Mouse (Mus musculus): ENCODE data around the gene Abr. TPM values are rescaled to one million over a fixed set of nuclear protein-coding genes. Genes with fewer than 3 reads are reported as not detected.
A peak's percentile ranks its signal among the peaks of the same experiment; 100 is the strongest.

Gene Abr
- polyA plus RNA-seq, 1 experiment from 2014 or later, result 83.7 TPM

DNA sequence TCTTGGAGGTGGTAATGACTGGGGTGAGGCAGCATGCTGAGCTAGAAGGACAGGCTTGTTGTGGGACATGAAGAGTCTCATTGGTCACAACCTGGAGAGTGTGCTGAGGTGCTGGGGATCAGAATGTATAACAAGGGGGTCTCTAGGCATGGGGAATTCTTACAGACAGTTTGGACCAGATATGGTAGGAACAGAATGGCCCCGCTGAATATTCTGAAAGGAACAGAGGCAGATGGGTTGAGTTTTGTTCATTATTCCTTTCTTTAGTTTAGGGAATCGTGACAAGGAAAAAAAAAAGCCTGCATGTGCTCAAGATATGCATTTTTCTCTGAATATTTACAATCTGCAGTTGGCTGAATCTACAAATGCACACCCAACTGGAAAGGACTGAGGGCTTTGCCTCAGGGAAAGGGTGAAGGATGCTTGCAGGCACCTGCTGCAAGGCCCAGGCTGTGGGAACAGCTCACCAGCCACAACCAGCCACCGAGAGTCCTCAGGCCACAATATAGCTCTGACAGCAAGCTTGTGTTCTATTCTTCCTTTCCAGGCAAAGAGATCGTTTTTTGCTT, 73.9 kb downstream of the Abr start:
- ATAC-seq (ENCODE audit: low read depth), result no peak
- Histone ChIP-seq H3K4me2 (no peak overlapping the region), H3K4me1 (replicated peaks) (peaks cover 10% of the 10 kb centered on the region), H3K9me3 (no peaks in the 10 kb centered on the region), H3K4me3 (no peak overlapping the region), H3K36me3 (no peaks in the 10 kb centered on the region), H3K27ac (replicated peaks) (no peak overlapping the region), H3K9ac (no peak overlapping the region), H3K27me3 (no peaks in the 10 kb centered on the region)
- WGBS, result 83% methylated on average over 4 of the region's 4 CpGs

DNA sequence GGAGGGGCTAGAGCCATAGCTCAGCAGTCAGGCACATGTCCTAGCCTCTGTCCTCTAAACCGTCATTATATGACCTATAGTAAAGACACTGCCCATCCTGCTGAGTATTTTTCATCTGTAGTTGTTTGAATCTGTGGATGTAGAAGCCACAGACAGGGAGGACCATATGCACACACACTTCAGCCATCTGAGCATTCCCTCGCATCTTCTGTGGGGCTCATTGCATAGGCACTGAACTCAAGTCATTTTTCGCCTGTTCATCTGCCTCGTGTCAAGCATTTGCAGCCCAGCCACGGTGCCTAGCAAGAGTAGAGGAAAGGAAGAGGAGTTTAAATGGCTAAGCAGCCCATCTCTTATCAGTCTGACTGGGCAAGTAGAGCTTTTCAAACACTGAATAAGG, 74.7 kb downstream of the Abr start:
- Histone ChIP-seq H3K4me2 (no peak overlapping the region), H3K4me1 (replicated peaks) (peaks cover 11% of the 10 kb centered on the region), H3K9ac (no peak overlapping the region), H3K27ac (replicated peaks) (no peak overlapping the region), H3K9me3 (no peaks in the 10 kb centered on the region), H3K36me3 (no peaks in the 10 kb centered on the region), H3K4me3 (no peak overlapping the region), H3K27me3 (no peaks in the 10 kb centered on the region)
- ATAC-seq (ENCODE audit: low read depth), result no peak
- 47% methylated on average over 5 of the region's 5 CpGs for WGBS

GRCm38 (mm10) chr11:76546431-76546830, 75.7 kb downstream of the Abr start:
- H3K9ac ChIP-seq, result no peak overlapping the region
- H3K27ac ChIP-seq (replicated peaks), result no peak overlapping the region
- ATAC-seq (ENCODE audit: low read depth), result no peak
- H3K4me1 ChIP-seq (replicated peaks), result peaks cover 11% of the 10 kb centered on the region
- H3K9me3 ChIP-seq, result no peaks in the 10 kb centered on the region
- no peak overlapping the region for H3K4me2 ChIP-seq
- 65% methylated on average over 4 of the region's 4 CpGs for WGBS
- no peaks in the 10 kb centered on the region for H3K27me3 ChIP-seq
- no peak overlapping the region for H3K4me3 ChIP-seq
- H3K36me3 ChIP-seq, result no peaks in the 10 kb centered on the region

GRCm38 (mm10) chr11:76543300-76543699, 78.8 kb downstream of the Abr start:
- H3K9ac ChIP-seq, result no peak overlapping the region
- no peak overlapping the region for H3K4me3 ChIP-seq
- H3K27me3 ChIP-seq, result no peaks in the 10 kb centered on the region
- no peak for ATAC-seq (ENCODE audit: low read depth)
- H3K27ac ChIP-seq (replicated peaks), result no peak overlapping the region
- no peak overlapping the region for H3K4me2 ChIP-seq
- H3K4me1 ChIP-seq (replicated peaks), result peaks cover 11% of the 10 kb centered on the region
- no peaks in the 10 kb centered on the region for H3K36me3 ChIP-seq
- no peaks in the 10 kb centered on the region for H3K9me3 ChIP-seq
- 74% methylated on average over 5 of the region's 5 CpGs for WGBS

DNA sequence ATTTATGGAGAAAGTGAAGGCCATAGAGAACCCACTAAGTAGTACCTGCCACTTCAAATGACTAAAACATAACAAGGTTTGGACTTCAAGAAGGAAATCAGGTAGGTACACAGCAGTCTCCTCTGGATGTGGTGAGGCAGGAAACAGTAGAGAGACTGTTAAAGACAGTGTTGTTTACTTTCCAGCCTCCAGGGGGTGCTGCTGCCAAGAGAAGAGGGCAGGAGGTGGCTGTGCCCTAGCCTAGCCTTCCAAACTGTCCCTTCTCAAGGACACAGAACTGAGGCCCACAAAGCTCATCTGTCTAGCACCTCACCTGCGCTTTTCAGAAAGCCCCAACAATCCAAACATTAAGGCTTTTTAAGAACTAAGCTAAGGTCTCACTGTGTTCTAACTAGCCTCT, 81.1 kb downstream of the Abr start:
- Histone ChIP-seq H3K4me2 (no peak overlapping the region), H3K27me3 (no peaks in the 10 kb centered on the region), H3K36me3 (no peaks in the 10 kb centered on the region), H3K4me1 (replicated peaks) (peaks cover 4% of the 10 kb centered on the region; the same call in 1 of the 2 replicates), H3K9me3 (no peaks in the 10 kb centered on the region), H3K9ac (no peak overlapping the region), H3K27ac (replicated peaks) (no peak overlapping the region), H3K4me3 (no peak overlapping the region)
- ATAC-seq (ENCODE audit: low read depth), result 0 out of 2 replicates have a peak, but pooled peaks have one; percentile 50
- WGBS, result 38% methylated on average over 1 of the region's 1 CpGs

- H3K9ac ChIP-seq, result no peak overlapping the region
- no peak overlapping the region for H3K27ac ChIP-seq (replicated peaks)
- 71% methylated on average over 3 of the region's 3 CpGs for WGBS
- no peak for ATAC-seq (ENCODE audit: low read depth)
- H3K36me3 ChIP-seq, result no peaks in the 10 kb centered on the region
- no peaks in the 10 kb centered on the region for H3K9me3 ChIP-seq
- H3K27me3 ChIP-seq, result no peaks in the 10 kb centered on the region
- no peak overlapping the region for H3K4me2 ChIP-seq
- H3K4me3 ChIP-seq, result no peak overlapping the region
- no peaks in the 10 kb centered on the region for H3K4me1 ChIP-seq (replicated peaks)
Measured at GRCm38 (mm10) chr11:76537401-76537800, 84.7 kb downstream of the Abr start.

DNA sequence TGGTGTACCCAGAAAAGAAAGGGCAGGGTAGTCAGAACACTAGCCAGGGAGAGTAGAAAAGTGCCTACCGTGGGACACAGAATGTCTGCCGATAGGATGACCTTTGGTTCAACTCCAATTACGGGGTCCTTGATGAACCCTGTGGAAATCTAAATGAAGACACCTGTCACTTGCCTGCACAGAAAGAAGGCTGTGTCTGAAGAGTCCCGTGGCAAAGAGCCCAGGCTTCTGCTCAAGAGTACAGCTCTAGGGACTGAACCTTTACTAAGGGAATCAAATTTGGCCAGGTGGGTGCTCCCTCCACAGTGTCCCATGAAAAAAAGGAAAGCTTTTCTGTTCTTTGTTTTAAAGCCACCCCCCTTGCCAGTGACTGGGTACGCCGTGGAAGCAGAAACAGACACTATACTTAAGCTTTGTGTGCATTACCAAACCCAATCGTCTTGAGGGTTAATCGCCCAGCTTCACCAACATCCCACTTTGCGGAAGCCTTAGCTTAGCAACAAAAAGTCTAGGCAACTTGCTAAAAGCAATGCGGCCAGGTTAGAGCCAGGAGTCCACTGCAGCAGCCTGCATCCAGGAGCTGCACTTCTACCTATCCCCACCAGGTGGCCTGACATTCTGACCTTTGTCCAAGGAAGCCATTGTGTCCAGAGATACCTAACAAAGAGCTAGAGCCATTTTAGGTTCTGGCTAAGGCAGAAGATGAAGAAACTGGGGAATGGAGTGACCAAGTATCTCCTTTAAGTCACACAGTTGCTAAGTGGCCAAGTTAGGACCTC, 85.3 kb downstream of the Abr start:
- Histone ChIP-seq H3K9me3 (no peaks in the 10 kb centered on the region), H3K9ac (no peak overlapping the region), H3K27me3 (no peaks in the 10 kb centered on the region), H3K4me1 (replicated peaks) (no peaks in the 10 kb centered on the region), H3K4me2 (no peak overlapping the region), H3K4me3 (no peak overlapping the region), H3K27ac (replicated peaks) (no peak overlapping the region), H3K36me3 (no peaks in the 10 kb centered on the region)
- no peak for ATAC-seq (ENCODE audit: low read depth)
- 80% methylated on average over 10 of the region's 10 CpGs for WGBS

DNA sequence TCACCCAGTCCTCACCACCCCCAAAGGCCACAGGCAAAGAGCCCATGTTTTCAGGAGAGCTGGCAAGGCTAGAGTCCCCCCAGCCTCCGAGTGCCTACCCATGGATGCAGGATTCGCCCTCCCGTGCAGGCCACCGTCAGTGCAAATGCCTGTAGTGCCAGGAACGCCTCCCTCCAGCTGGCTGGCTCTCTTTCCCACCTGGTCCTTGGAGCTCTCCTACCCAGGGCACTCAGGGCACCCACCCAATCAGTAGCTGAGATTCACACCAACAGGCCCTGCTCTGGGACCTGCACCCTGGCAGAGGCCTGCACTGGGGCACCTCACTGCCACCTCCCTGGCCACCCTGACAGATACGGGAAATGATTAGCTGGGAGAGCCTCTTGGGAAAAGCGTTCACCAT, 90.1 kb downstream of the Abr start:
- Histone ChIP-seq H3K9ac (no peak overlapping the region), H3K27me3 (no peaks in the 10 kb centered on the region), H3K27ac (replicated peaks) (no peak overlapping the region), H3K4me2 (no peak overlapping the region), H3K4me3 (no peak overlapping the region), H3K9me3 (no peaks in the 10 kb centered on the region), H3K4me1 (replicated peaks) (peaks cover 20% of the 10 kb centered on the region), H3K36me3 (no peaks in the 10 kb centered on the region)
- ATAC-seq (ENCODE audit: low read depth), result no peak
- 91% methylated on average over 7 of the region's 7 CpGs for WGBS

DNA sequence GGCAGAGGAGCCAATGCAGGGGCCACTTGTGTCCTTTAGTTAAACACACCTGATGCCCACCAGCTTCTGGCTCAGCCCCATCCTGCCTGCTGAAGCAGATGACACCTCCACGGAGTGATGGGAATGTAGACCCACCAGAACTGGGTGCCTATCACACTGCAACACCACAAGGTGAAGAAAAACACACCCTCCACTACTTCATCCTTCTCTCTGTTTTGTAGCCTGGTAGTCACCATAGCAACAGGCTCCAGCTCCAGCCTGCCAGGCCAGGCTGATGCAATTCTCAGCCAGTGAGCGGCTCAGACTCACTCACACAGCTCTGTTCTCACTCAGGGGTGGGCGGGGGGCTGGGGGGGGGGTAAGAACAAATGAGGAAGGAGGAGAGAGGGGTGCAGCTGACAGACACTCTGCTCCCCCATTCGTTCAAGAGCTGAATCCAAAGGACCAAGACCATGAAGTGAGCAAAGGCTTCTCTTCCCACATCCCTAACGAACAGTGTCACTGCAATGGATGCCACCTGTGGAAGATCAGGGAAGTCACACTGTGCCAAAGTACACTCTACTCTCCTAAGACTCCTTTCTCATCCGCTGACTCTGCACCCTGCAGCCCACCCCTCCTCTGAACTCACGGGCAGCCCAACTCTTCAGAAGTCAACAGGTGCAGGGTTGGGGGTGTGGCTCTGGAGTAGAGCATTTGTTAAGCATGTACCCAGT, 91.0 kb downstream of the Abr start:
- Histone ChIP-seq H3K9me3 (no peaks in the 10 kb centered on the region), H3K4me1 (replicated peaks) (peaks cover 20% of the 10 kb centered on the region), H3K4me3 (no peak overlapping the region), H3K36me3 (no peaks in the 10 kb centered on the region), H3K27me3 (no peaks in the 10 kb centered on the region), H3K27ac (replicated peaks) (no peak overlapping the region), H3K9ac (no peak overlapping the region), H3K4me2 (no peak overlapping the region)
- peak; percentile 58 for ATAC-seq (ENCODE audit: low read depth)
- WGBS, result 47% methylated on average over 7 of the region's 7 CpGs

DNA sequence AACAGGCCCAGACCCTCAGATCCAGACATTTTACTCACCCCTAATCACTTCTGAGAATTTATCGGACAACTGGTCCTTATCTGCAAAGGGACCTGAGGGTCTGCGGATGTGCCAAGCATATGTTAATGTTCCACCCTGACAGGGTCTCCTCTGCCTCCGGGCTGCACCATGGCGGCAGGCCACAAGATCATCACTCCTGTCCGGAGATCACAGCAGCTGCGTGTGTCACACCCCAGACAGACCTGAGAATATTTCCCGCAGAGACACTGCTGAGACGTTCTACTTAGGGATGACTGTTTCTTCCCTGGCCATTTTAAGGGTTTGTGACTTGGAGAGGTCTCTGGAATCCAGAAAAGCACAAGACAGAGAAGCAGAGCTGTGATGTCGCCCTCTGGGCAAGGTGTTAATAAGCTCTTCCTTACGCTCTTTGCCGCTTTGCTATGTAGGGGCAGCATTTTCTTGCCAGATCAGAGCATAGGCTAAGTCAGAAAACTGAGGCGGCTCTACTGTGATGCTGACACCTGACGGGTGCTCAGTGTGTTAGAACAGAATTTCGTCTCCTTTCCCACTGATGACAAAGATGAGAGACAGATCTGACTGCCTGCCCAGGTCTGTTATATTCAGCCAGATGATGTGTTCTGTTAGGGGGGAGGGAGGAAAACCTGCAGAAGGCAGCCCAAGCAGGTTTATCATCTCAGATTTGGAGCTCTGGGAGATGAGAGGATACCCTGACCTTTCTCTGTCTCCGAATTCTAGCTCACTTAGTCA, 91.8 kb downstream of the Abr start:
- 82% methylated on average over 15 of the region's 15 CpGs for WGBS
- no peak; the same call in 1 of the 2 replicates for ATAC-seq (ENCODE audit: low read depth)
- H3K9ac ChIP-seq, result no peak overlapping the region

GRCm38 (mm10) chr11:76529352-76530141, 92.6 kb downstream of the Abr start:
- ATAC-seq (ENCODE audit: low read depth), result no peak
- Histone ChIP-seq H3K4me3 (no peak overlapping the region), H3K4me2 (no peak overlapping the region), H3K4me1 (replicated peaks) (peaks cover 33% of the 10 kb centered on the region), H3K9me3 (no peaks in the 10 kb centered on the region), H3K36me3 (no peaks in the 10 kb centered on the region), H3K27me3 (no peaks in the 10 kb centered on the region), H3K27ac (replicated peaks) (no peak overlapping the region), H3K9ac (no peak overlapping the region)
- WGBS, result 81% methylated on average over 6 of the region's 6 CpGs

More for the DNA sequence above, 91.8 kb downstream of the Abr start:
- Histone ChIP-seq H3K27ac (replicated peaks) (no peak overlapping the region), H3K4me3 (no peak overlapping the region), H3K27me3 (no peaks in the 10 kb centered on the region), H3K36me3 (no peaks in the 10 kb centered on the region), H3K9me3 (no peaks in the 10 kb centered on the region), H3K4me2 (no peak overlapping the region), H3K4me1 (replicated peaks) (peaks cover 25% of the 10 kb centered on the region)
